Mouse (Mus musculus) adrenal gland, adult 8-10 months (tissue): ENCODE results near the gene Gdnf. TPM values are rescaled to one million over a fixed set of nuclear protein-coding genes. Genes with fewer than 3 reads are reported as not detected.

Source experiments
- DNase-seq: peaks from one replicate; pipeline ENCODE4 v3.0.0; 2022
- total RNA-seq, 4 experiments: library from RNA; stranded (reverse); gene quantifications; 2 replicates each; pipeline ENCODE4 v1.2.4; 2022

Gdnf gene
- under 1 TPM; 0.12 to 0.75 (median 0.46) TPM for total RNA-seq

DNA sequence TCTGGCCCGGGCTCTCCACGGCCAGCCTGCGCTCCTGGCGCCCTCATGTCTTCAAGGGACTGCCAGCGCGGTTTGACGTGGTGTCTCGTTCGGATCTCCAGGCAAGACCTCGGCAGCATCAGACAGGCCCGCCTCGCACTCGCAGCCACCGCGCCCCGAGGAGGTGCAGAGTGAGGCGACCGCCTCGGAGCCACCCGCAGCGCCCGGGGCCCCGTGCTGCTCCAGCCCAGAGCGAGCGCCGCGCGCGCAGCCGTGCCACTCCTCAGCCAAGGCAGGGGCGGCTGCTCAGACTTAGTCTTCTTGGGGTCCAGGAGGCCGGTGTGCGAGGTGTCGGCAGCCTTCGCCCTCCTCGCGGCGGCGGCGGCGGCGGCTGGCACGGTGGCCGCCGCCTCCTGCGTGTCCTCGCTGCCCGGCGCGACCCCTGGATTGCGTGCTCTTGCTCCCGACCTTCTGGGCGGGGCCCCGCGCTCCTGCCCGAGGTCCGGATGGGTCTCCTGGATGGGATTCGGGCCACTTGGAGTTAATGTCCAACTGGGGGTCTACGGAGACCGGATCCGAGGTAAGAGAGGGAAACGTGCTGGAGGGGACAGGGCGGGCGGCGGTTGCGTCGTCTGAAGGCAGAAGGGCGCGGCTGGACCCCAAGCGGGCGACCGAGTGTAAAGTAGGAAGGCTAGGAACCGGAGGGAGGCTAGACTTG is at the start of gene Gdnf:
Gdnf (plus strand) TSS at position 291 of the 697 bp plus-strand sequence.
- DNase-seq = no peak

DNA sequence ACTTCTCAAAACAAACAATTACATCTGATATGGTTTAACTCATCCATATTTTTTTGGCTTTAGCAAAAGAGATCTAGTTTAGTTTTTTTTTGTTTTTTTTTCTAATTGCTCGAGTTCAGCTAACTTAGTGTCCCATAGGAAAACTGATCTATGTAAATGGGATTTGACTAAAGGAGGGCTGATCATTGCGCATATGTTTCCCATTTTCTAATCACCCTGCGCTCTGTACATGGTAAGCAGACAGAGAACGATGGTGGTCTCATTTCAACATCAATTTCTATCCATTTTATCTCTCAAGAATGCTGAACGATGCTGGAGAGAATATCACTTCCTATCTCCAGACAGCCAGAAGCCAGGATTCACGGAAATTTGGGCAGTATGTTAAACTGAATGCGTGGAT is 43.5 kb upstream of the Gdnf start:
- no peak for DNase-seq

DNA sequence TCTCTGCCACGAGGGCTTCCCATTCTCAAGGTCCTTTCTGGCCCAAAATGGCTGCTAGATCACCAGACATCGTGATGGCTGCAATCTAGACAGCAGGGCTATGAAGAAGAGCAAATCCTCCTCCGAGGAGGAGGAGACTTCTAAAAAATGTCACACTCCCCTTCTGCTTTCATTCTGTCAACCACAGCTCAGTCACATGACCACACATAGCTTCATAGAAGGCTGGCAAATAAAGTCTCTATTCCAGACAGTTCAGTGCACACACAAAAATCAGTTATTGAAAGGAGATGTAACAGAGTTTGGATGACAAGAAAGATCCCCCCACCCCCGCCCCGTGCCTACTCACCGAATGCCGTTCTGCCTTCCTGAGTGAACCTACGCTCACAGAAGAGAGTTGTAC is 37.7 kb upstream of the Gdnf start:
- DNase-seq = no peak

DNA sequence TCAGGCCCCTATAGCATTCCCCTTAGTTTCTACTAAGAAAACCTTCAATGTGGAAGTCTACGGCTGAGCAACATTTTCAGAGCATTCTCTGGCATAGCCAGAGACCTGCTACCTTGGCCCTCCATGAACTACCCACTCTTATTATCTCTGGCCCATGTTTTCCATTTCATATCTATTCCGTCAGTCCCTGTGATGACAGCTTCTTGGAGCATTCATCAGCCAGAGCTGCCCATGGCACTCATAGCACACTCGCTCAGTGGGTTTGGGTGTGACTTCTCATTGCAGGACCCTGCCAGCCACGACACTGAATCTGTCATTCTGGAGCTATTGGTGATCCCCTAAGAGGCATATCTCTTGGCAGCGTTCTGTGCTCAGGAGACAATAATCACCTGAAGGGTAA is 29.1 kb upstream of the Gdnf start:
- DNase-seq = no peak

DNA sequence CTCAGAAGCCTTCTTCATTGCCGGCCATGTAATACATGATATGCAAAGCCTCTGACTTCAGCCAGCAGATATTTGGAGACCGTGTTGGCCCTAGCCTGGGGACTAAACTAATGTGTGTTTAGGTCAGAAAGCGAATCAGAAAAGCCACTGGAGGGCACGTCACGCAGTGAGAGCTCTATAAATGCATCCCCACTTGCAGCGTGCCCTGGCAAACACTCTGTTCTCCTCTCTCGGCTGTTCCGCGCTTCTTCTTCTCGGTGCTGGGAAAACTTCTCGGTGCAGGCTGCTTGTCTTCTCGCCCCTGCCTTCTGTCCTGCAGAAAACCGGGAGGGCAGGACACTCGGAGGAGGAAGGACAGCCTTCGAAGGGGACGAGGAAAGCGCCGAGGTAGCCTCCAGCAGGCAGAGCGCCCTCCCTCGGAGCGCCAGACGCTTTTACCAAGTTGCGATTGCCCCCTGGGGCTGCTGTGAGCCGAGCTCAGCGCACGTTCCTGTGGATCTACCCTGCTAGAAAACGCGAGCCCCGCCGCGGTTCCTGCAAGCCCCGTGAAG is 730 bp upstream of the Gdnf start:
- DNase-seq = no peak

DNA sequence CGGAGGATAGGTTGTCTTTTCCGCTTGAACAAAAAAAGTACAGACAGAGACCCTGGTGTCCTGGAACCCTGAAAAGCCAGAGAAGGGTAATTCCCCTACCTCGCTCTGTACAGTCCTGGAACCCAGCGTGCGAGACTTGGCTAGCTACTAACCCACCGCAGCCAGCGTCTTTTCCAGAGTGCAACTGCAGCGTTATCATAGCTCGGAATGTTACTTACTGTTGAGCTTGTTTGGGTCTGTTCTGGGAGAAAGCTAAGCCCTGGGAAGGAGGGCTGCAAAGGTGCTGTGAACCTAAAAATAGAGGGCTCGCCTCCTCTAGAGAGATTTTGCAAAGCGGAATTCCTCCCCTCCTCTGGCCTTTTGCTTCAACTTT is 593 bp downstream of the Gdnf start:
- no peak for DNase-seq

DNA sequence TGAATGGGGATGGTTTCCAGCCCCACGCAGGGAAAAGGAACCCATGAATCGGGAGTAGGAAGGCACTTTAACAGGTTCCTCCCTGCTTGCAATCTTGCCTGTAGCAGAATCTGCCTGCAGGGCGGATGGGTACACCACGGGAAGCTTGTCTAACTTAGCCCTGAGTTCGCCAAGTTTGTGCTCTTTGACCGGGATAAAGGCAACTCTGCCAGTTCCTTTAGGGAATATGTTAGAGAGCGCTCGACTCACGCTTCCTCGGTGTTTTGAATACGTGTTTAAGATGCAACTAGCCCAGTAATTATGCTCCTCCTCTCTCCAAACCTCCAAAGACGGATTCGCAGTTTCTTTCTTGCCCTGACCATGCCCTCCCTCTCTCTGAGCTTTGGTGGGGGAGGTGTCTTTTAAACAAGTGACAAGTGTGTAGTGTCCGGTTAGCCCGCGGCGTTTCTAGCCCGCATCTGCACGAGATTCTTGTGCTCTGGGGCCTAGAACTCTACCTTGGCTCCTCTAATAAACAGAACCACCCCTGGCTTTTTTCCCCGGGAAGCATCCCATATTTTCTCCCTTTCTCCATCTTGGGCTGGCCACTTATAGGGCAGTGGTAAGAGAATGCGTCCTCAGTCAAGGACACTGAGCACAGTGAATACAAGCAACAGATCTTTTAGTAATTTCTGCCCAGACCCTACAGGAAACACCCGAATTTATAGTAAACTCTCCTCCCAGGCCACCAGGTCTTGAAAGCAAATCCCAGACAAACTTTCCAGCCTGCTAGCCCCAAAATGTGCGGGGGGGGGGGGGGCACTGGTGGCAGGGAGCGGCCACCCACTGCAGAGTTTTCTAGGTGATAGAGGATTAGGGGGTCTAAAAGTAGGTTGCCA is 1.4 kb downstream of the Gdnf start:
- DNase-seq = no peak

DNA sequence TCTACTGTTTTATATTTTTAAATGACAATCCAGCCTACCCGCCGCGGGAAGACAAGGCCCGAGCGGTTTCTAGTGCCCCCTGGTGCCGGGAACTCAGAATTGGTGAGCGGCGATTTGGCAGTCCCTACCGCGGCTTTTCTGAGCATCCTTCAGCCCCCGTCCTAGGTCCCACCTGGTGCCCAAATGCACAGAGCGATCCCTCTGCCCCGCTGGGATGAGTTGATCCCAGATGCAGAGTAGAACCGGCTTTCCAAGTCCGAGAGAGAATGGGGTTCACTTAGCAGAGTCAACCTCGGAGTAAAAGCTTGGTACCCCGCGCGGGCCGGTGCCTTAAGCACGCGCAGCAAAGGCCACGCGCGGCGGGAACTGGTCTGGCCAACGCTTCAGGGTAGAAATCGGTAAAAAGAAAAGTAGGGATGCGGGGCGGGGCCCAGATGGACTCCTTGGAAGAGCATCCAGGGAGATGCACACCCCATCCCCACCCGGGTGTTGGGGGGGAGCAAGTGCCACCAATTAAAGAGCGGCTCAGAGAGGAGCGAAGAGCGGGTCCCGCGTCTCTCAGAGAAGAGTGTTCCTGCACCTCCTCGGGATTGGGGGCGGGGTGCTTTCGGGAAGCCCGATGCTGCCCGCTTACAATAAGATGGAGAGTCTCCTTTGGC is 2.4 kb downstream of the Gdnf start:
- DNase-seq = no peak

DNA sequence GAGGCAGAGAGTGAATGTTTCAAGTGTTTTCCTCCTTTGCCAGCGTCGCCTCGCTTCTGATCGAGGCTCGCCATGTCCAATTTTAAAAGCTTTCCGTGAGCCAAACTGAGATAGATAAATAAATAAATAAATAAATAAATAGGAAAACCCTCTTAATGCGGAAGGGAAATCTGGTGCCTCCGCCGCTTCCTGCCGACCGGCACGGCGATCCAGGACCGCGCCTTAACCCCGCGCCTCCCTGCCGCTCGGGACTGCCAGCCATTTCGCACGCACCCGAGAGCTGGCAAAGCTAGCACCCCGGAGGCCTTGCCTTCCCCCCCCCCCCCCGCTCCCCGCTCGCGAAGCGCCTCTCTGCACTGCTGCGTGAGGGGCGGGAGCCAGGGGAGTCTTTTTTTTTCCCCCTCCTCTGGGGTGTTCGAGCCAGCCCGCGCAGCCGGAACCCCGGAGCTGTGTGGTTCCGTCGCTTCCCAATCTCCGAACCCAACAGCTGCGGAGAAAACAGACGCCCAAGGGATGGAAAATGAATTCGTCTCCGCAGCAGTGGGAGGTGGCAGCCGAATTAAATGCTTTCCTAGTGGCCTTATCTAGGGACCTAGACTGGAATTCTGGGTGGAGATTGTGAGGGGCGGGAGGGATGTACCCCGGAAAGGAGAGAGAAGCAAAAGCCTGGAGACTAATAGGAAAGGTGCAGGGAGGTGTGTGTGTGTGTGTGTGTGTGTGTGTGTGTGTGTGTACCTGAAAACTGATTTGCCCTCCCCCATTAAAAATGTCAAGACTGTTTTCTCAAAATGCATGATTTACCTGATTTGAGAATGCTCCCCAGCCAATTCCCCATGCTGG is 3.1 kb downstream of the Gdnf start:
- DNase-seq = no peak

DNA sequence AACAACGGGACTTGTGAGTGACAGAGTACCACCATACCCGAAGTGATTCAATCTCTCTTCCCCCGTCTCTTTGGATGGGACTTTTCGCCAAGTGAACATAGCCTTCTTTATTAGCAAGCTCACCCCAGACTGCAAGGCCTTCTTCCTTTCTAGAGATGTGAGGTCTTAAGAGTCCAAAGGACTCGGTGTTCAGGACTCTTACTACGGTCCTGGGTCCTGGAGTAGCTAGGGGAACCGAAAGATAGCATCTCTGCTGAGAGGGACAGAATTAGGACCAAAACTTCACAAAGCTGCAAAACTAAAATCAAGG is 3.7 kb downstream of the Gdnf start:
- no peak for DNase-seq

DNA sequence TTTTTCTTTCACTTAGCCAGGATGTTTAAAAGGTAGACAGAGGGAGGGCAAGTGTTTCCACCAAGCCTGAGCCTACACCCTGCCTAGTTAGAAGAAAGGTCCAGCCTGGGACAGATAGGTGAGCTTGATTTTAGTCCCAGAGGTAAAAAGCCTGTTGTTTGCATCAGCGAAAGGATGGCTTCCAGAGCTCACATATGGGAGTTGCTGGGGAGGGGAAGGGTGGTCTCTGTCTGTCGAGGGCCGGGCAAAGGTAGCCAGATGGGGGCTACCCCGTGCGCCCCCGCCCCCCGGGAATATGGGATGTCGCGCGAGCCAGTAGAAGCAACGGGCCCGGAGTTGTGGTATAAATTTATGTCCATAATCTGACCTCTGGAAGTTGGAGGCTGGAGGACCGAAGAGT is 4.3 kb downstream of the Gdnf start:
- DNase-seq = no peak

DNA sequence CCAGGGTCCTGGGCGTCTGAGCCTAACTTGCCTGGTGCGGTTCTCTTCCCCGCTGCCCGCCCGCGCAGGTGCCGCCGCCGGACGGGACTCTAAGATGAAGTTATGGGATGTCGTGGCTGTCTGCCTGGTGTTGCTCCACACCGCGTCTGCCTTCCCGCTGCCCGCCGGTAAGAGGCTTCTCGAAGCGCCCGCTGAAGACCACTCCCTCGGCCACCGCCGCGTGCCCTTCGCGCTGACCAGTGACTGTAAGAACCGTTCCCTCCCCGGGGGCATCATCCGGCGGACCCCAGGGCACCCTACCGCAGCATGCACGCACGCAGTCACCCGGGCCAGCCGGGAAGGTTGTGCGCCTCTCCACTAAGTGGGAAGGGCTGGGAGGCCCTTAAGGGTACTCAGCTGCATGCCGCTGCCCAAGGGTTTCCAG is 4.9 kb downstream of the Gdnf start:
- no peak for DNase-seq

DNA sequence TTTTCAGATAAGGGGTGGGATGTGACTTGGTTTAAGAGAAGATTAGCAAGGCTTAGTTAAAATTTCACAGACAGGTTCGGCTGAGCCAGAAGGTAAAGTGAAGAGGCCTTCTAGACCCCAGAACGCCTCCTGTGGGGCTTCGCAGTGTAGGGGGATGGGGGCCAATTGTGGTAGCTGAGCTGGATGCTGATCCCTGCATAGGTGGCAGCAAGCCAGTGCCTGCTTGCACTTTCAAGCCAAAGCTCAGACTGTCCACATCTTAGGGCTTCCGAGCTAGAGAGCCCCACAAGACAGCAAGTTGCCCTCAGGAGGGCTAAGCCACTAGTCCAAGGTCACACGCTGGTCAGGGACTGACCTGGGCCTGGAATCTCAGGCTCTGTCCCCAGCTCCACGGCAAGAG is 13.2 kb downstream of the Gdnf start:
- DNase-seq = no peak

DNA sequence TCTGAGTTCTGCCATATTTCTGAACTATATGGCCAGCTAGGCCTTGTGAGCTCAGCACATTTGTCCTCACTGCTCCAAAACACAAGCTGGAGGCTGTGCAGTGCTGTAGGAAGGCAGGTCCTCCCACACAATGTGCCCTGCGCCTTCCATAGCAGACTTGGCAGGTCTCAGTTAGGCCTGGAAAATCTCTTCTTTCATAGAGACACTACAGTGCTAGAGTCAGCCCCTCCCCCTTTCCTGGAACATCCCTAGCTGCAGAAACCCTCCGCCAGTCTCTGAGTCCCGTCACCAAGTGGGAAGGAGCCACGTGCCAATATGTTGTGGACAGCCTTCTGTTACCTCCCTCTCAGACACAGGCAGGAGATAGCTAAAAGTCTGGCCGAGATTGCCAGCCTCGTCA is 14.9 kb downstream of the Gdnf start:
- no peak for DNase-seq

DNA sequence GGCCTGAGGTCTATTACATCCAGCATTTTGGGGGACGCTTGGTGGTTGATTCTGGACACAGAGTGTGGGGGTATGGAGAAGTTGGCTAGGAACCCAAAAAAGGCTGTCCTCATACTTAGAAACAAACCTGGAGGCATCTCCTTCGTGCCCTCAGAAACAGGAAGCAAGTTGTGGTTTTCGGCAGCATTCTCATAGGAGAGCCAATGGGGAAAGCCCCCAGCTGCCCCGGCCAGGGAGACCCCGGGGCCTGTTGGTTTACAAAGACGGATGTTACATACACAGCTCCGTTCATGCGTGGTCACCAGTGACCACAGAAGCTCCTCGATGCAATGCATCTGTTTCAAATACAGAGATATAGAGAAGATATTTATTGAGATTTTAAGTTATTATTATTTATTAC is 24.8 kb downstream of the Gdnf start:
- DNase-seq = no peak

DNA sequence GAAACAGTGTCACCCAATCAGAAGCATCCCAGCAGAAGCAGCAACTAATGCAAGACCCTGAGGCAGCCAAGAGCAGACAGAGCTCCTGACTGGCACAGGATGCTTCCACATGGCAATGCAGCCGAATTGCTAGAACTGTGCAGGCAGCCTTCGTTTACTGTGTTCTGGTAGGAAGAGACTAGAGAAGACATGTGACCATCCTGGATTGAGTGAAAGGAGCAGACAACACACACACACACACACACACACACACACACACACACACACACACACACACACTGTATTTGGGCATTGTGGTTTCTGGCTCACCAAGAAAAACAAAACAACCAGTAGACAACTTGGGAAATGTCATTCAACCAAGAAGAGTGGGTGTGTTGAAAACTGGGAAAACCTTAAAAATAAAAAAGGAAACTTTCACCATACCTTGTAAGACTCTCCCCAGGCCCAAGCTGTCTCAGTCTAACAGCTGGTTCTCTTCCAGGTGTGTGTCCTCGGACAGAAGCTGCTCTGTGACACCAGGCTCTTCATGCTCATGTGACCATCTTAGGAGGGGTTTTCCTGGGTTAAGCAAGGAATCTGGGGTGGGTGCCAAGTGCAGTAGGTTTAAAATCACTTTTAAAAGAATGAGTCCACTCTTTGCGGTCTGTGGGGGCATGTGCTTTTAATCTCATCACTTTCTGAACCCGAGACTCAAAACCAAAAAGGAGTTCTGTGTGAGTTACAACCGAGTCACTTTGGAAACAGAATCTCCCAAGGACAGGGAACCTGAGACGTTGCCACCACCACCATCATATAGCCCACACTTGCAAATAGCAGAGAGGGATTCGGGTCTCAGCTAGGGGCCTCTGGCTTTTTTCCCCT is 27.6 kb downstream of the Gdnf start:
- DNase-seq = no peak

DNA sequence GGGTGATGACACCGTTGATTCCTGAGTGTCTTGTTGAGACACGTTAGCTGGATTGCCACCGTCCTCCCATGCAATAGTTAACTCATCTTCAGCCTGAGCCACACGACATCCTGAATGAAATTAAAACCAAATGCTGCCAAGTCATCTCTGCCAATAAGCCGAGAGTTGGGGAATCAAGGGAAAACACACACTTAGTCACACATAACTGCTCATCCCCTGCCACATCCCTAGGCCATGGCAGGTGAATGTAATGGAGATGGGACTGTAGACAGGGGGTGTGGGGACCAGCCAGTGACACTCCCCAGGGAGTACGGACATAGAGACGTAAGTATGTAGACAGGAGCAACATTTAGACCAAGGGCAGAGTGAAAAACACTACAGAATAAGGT is 28.3 kb downstream of the Gdnf start:
- no peak for DNase-seq

DNA sequence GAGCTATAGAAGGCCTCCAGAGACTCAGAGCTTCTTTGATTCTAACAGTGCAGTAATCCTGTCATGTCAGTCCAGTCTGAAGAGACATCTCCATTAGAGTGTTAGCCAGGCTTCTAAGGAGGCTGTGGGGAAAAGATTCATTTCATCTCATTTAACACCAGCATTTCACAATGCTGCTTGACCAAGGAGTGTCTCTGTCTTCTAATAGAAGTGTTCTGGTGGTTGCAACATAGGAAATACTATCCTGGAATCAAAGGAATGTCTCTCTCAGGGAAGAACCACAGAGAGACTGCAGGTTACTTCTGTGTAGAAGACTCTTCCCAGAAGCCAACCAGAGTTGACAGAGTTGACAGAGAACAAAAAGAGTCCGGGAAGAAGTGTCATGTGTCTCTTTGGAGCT is 31.0 kb downstream of the Gdnf start:
- no peak for DNase-seq

DNA sequence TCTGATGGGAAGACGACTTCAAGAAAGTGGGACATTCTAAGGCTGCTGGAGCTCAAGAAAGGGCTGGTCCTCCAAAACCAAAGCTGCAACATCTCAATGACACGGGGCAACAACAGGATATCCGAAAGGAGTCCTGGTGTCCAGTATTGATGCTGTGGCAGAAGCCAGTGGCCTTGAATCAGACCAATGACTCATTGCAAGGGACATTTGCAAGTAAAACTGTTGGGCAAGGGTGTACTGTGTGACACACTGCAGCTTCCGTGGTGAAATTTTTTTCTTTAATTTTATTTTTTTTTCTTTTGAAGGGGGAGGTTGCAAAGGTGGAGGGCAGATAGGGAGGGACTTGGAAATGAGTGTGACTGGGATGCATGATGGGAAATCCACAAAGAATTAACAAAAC is 31.8 kb downstream of the Gdnf start:
- DNase-seq = no peak

DNA sequence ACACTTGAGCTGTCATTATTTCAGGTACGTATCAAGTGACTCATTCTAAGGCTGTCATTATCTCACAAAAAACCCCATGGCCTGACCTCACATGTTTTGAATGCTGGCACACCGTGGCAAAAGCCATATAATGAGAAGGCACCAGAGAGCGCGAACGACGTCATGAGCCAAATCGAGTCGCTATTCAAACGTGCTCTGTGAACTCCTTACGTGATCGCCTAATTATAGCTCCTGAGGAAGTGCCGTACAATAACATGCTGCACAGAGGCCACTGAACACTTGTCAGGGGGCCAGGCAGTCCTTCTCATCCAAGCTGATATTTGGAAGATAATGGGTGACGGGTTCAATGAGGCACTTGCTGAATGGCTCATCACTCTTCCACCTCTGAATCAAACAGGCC is 46.8 kb downstream of the Gdnf start:
- no peak for DNase-seq

DNA sequence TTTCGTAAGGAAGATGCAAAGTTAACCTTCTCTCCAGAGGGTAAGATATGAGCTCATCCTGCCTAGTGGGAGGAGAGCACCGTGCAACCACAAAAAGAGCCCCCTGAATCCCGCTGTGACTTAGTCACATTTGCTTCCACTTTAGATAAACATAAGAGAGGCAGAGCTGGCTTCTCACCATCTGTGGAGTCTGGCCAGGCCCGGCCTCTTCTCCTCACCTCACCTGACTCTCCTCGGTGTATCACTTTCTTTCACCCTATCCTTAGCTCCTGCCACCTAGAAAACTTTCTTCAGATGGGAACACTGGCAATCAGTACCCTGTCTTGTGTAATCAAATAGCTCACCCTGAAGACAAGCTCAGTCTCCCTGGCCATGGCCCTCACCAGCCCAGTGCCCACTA is 48.2 kb downstream of the Gdnf start:
- DNase-seq = no peak

DNA sequence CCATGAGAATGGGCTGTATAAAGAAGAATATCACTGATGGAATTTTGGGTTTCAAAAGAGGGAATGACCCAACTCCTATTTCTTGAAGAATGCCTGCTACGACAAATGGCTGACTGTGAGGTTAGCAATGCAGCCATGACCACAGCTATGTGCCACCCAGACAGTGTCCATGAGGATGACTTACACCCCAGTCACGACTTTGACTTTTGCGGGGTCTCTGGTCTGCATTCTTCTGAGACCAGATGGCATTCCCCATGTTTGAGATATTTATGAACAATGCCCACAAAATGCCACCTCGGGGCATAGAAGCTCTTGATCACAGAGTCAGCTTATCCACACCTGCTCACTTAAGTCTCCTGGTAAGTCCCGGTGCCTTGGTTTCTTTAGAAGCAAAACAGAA is 52.2 kb downstream of the Gdnf start:
- no peak for DNase-seq
